Mouse (Mus musculus) frontal cortex, postnatal 10 days (tissue): ENCODE data around the gene Rab8a.
A peak's percentile ranks its signal among the peaks of the same experiment; 100 is the strongest.

Experiments used
- DNase-seq, 2 experiments: peaks; one replicate each; pipeline ENCODE4 v3.0.0; 2022; ENCODE audit warnings: low spot score in 2 of 2, mixed read lengths in 1 of 2

Gene Rab8a

GRCm38 (mm10) chr8:72211846-72212245 is 50.8 kb downstream of the Rab8a start:
- DNase-seq, result no peak

DNA sequence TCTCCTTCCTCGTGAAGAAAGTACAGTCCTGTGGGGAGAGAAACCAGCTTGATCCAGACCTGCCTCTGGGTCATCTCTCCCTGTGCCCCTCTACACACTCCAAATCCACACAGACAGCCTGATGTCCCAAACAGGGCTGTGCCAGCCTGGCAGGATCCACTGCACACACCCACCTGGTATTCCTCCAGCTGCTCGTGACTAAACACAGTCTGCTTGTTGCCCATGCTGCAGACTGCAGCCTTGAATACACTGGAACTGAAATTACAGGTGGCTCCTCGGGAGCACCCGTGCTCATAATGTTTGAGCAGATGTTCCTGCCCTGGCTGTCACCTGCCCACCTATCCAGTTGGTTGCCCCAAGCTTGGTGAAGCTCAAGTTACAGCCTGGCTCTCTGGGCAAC is 51.8 kb downstream of the Rab8a start, which contains the start of gene Cib3:
TSS of gene Cib3 (minus strand) at position 87 of the 400 bp plus-strand sequence.
- no peak for DNase-seq

GRCm38 (mm10) chr8:72213536-72213935 is 52.5 kb downstream of the Rab8a start, which contains the start of gene Gm11034:
Gene Gm11034 (minus strand): TSS chr8:72213636.
- no peak for DNase-seq

GRCm38 (mm10) chr8:72215060-72215459 is 54.1 kb downstream of the Rab8a start:
- DNase-seq, result no peak

GRCm38 (mm10) chr8:72215871-72216270 is 54.9 kb downstream of the Rab8a start:
- no peak for DNase-seq

DNA sequence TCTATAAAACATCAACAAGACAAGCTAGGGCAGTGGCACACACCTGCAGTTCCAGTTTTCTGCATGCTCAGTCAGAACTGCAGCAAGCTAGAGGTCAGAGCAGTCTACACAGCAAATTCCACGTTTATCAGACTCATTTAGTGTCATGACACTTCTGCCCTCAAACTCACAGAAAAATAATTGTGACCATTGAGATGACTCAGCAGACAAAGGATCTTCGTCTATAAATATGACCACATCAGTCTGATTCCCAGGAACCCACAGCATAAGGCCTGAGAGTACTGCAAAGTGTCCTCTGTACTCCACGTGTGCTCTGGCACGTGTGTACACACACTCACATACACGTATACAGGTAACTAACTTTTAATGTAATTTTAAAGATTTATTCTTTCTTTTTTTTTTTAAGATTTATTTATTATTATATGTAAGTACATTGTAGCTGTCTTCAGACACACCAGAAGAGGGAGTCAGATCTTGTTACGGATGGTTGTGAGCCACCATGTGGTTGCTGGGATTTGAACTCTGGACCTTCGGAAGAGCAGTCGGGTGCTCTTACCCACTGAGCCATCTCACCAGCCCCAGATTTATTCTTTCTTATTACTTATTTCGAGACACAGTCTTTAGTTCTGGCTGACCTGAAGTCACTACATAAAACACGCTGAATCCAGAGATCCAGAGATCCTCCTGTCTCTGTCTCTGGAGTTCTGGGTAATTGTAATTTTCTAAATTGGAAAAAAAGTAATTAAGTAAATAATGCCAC is 58.0 kb downstream of the Rab8a start:
- no peak for DNase-seq

- DNase-seq, result peak; percentile 83 to 84
Observed at GRCm38 (mm10) chr8:72219541-72220363, 58.8 kb downstream of the Rab8a start, which contains the start of gene Fam32a. Gene Fam32a (plus strand): TSS chr8:72219730.

DNA sequence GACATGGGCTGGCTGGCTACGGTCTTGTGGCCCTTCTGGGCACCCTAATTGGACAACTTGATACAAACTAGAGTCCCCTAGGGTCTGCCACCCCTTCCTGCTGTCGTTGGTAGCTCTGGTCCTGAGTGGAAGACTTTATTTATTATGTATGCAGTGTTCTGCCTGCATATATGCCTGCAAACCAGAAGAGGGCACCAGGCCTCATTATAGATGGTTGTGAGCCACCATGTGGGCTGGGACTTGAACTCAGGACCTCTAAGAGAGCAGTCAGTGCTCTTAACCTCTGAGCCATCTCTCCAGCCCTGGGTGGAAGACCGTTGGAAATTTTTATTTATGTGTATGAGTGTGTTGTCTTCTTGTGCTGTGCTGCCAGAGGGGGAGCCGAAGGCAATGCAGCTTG is 59.8 kb downstream of the Rab8a start:
- no peak for DNase-seq

- DNase-seq, result no peak
Observed at GRCm38 (mm10) chr8:72222656-72223055, 61.7 kb downstream of the Rab8a start.
